Mouse (Mus musculus) heart, adult 2 months (tissue): ENCODE results near the gene 1700003E16Rik. TPM values are rescaled to one million over a fixed set of nuclear protein-coding genes. Genes with fewer than 3 reads are reported as not detected.

Source experiments
- DNase-seq, 2 experiments: peaks; one replicate each; pipeline ENCODE4 v3.0.0; 2021
- H3K27ac ChIP-seq: fragments of 200-600 bp; 2 replicates; pipeline ENCODE4 v1.8.1; 2022
- H3K27me3 ChIP-seq: fragments of 200-500 bp; 2 replicates; pipeline ENCODE4 v1.6.1; 2012; ENCODE audit warnings: mild to moderate bottlenecking, low read length, inconsistent platforms, mixed read lengths; ENCODE audit not compliant: control insufficient read depth, insufficient read depth
- H3K36me3 ChIP-seq: fragments of 200-500 bp; 2 replicates; pipeline ENCODE4 v1.6.1; 2012; ENCODE audit warnings: low read length, inconsistent platforms; ENCODE audit not compliant: control insufficient read depth, insufficient read depth
- H3K4me1 ChIP-seq: fragments of 200-500 bp; 2 replicates; pipeline ENCODE4 v1.6.1; 2011; ENCODE audit warnings: low read length; ENCODE audit not compliant: control insufficient read depth, insufficient read depth
- H3K4me3 ChIP-seq: fragments of 200-600 bp; 2 replicates; pipeline ENCODE4 v1.8.1; 2022
- H3K79me2 ChIP-seq: fragments of 200-500 bp; replicated peaks from 2 replicates; pipeline ENCODE4 v1.6.1; 2012; ENCODE audit warnings: mild to moderate bottlenecking, inconsistent platforms, low read length, moderate library complexity, mixed read lengths; ENCODE audit not compliant: control insufficient read depth, insufficient read depth
- H3K9ac ChIP-seq: fragments of 200-500 bp; 2 replicates; pipeline ENCODE4 v1.6.1; 2012; ENCODE audit warnings: low read depth, mild to moderate bottlenecking, control low read depth, inconsistent platforms, low read length, mixed read lengths
- CTCF ChIP-seq: fragments of 200-600 bp; IDR thresholded peaks from 2 replicates; pipeline ENCODE4 v1.8.1; 2022; ENCODE audit warnings: antibody characterized with exemption, mild to moderate bottlenecking, moderate library complexity
- EP300 ChIP-seq: fragments of 200-500 bp; IDR thresholded peaks from 2 replicates; pipeline ENCODE4 v1.6.1; 2011; ENCODE audit warnings: low read depth, low read length, control low read depth; ENCODE audit not compliant: insufficient read depth
- POLR2A ChIP-seq: fragments of 200-500 bp; IDR thresholded peaks from 2 replicates; pipeline ENCODE4 v1.6.1; 2011; ENCODE audit warnings: mild to moderate bottlenecking, low read depth, low read length, control low read depth; ENCODE audit not compliant: insufficient read depth
- WGBS: fragments of 180-500 bp; shearing (Covaris S2); methylation state at CpG from one replicate; pipeline ENCODE4 v1.1.7; 2018; 5-methylcytosine and 5-hydroxymethylcytosine counted together
- intact Hi-C: fragments of 180-260 bp; cut with DNase I; formaldehyde crosslinking; loops from one replicate; pipeline ENCODE4 v1.15.1; 2025
- polyA plus RNA-seq: library from polyadenylated mRNA; depleted of rRNA; stranded (reverse); fragments of >200 nt; gene quantifications from 2 replicates; pipeline ENCODE4 v1.2.3, GENCODE M21; 2012
- total RNA-seq, 2 experiments: library from RNA; stranded (reverse); gene quantifications; 2 replicates each; pipeline ENCODE4 v1.2.3; 2021

1700003E16Rik gene
- total and polyA plus RNA-seq, 3 experiments, result 0.10 to 0.57 (median 0.25) TPM

DNA sequence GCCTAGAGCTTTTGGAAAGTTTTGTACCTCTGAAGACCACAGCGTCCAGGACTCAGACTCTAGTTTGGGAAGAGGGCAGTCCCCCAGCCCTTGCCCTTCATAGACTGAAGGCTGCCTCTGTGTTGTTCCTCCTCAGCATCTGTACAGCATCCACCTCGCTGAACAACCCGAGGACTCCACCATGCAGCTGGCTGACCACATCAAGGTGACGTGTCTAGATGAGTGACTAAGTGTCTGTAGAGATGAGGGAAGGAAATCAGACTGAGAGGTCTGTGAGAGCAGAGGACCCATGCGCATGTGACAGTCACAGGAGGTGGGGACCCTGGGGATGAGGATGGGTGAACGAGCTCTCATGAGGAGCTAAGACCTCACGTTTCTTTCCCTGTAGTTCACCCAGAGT is 37.4 kb downstream of the 1700003E16Rik start:
- Histone ChIP-seq H3K9ac (no peak overlapping the region), H3K4me1 (no peaks in the 10 kb centered on the region), H3K27me3 (no peaks in the 10 kb centered on the region), H3K4me3 (no peak overlapping the region), H3K79me2 (no peaks in the 10 kb centered on the region), H3K27ac (no peak overlapping the region), H3K36me3 (no peaks in the 10 kb centered on the region)
- WGBS, result 91% methylated on average over 7 of the region's 7 CpGs
- no peak for DNase-seq
- TF ChIP-seq CTCF (no peak), EP300 (no peak), POLR2A (no peak)
- intact Hi-C loops, result no loop called here

DNA sequence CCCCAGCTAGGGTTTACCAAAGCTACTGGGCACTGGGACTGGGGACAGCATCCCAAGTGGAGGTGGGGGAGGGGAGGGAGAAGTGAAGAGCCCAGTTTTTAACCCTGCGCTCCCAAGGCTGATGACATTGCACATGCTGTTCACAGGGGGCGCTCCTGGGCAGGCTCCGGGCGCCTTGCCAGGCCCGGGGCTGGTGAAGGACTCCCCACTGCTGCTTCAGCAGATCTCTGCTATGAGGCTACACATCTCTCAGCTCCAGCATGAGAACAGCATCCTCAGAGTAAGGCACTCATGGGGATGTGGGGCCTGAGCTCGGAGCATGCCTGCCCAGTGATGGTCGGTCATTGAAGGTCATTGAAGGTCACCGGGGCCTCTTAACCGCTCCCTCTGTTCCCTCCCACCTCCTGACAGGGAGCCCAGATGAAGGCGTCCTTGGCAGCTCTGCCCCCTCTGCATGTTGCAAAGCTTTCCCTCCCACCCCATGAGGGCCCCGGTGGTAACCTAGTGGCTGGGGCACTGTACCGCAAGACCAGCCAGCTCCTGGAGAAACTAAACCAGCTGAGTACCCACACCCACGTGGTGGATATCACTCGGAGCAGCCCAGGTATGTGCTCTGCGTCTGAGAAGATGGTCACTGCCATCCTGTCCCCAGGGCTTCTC is 41.3 kb downstream of the 1700003E16Rik start:
- Histone ChIP-seq H3K27ac (no peak overlapping the region), H3K36me3 (no peaks in the 10 kb centered on the region), H3K79me2 (no peaks in the 10 kb centered on the region), H3K4me3 (no peak overlapping the region), H3K4me1 (no peaks in the 10 kb centered on the region), H3K27me3 (no peaks in the 10 kb centered on the region), H3K9ac (no peak overlapping the region)
- intact Hi-C loops, result no loop called here
- 50% methylated on average over 15 of the region's 15 CpGs for WGBS
- DNase-seq, result peak; percentile 25 to 47
- no peak for TF ChIP-seq POLR2A
- TF ChIP-seq CTCF, result peak; percentile 51

DNA sequence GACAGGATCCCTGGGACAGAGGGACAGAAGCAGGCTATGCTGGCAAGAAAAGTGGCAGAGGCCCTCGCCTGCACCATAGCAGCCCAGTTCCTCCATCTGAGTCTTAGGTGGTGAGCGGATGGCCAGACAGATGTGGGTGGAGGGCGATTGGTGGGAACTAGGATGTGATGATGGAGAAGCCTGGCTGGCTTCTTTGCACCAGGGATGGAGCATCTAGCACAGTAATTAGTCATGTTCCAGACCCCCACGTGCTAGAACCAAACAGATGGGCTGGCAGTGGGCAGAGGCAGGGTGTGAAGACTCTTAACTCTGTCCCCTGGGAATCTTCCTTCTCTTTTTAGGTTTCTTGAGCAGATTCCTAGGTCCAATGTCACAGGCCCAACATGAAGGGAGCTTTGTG is 47.1 kb downstream of the 1700003E16Rik start:
- H3K27ac ChIP-seq, result no peak overlapping the region
- no peak overlapping the region for H3K9ac ChIP-seq
- H3K4me1 ChIP-seq, result no peaks in the 10 kb centered on the region
- no peaks in the 10 kb centered on the region for H3K27me3 ChIP-seq
- intact Hi-C loops, result no loop called here
- TF ChIP-seq CTCF (no peak), POLR2A (no peak), EP300 (no peak)
- DNase-seq, result no peak
- no peaks in the 10 kb centered on the region for H3K36me3 ChIP-seq
- H3K4me3 ChIP-seq, result no peak overlapping the region
- no peaks in the 10 kb centered on the region for H3K79me2 ChIP-seq
- WGBS, result 86% methylated on average over 4 of the region's 4 CpGs

DNA sequence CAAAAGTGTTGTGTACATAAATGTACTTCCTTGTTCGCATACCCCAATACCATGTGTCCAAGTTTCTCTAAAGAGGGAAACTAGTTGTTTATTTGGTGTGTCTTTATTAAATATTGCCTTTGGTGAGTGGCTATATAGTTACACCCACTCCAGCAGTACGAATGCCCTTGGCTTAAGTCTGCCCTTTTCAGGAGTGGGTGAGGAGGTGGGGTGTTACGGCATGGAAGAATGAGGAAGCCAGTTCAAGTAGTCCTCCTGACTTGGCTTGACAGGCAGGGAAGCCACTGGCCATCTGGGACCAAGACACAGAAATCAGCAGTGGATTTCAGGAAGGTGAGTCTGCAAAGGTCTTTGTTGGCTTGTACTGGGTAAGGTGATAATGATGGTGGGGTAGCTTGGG is 49.6 kb downstream of the 1700003E16Rik start:
- no peaks in the 10 kb centered on the region for H3K79me2 ChIP-seq
- H3K4me3 ChIP-seq, result no peak overlapping the region
- H3K9ac ChIP-seq, result no peak overlapping the region
- no peaks in the 10 kb centered on the region for H3K36me3 ChIP-seq
- no peaks in the 10 kb centered on the region for H3K27me3 ChIP-seq
- TF ChIP-seq EP300, result no peak
- no peak for TF ChIP-seq CTCF
- no peak for TF ChIP-seq POLR2A
- WGBS, result 94% methylated on average over 3 of the region's 3 CpGs
- intact Hi-C loops, result no loop called here
- DNase-seq, result no peak
- H3K27ac ChIP-seq, result no peak overlapping the region
- H3K4me1 ChIP-seq, result no peaks in the 10 kb centered on the region

DNA sequence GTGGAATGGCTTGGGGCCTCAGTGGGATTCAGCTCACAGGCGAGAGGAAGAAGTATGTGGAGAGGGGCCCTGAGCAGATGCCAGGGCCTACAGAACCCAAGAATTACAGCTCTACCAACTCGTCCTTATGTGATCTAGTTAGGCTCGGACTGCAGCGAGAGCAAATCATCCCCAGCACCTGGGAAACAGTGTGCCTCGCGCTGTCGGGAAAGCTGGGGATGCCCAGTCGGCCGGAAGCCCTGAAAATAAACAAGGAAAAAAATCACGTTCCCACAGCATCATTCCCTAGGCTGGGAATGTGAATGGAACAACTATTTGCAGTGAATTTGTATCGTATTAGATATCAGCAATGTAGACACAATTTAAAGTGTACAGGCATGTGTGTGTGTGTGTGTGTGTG is 50.1 kb downstream of the 1700003E16Rik start:
- intact Hi-C loops, result no loop called here
- Histone ChIP-seq H3K27ac (no peak overlapping the region), H3K36me3 (no peaks in the 10 kb centered on the region), H3K79me2 (no peaks in the 10 kb centered on the region), H3K9ac (no peak overlapping the region), H3K27me3 (no peaks in the 10 kb centered on the region), H3K4me3 (no peak overlapping the region), H3K4me1 (no peaks in the 10 kb centered on the region)
- WGBS, result 77% methylated on average over 11 of the region's 11 CpGs
- no peak for DNase-seq
- no peak for TF ChIP-seq EP300
- TF ChIP-seq CTCF, result no peak
- no peak for TF ChIP-seq POLR2A

DNA sequence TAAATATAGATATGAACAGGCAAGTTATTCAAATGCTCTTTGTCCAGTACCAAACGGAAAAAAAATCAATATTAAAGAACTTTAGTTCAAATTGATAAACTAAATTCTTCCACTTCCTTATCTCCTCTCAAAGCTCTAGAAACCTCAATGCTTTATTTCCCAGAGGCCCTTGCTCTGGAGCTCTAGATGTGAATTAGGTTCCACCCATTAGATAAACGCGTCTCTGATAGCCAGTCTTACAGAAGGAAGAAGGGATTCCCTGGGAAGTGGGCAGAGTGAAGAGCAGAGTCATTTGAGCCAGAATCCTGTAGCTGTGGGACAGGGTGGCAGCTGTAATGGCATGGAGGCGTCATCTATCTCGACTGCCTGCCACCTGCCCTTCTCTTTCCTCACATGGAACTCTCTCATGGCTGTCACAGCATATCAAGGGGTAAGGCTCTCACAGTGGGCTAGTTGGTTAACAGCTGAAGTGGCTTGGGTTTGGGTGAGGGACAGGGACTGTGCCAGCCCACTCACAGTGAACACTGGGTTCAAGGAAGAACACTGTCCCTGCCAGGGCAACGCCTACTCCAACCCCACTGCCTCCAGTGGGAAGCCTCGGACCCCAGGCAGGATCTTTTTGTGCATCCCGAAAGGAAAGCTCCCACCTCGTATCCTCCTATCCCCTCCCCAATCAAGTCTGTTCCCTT is 51.3 kb downstream of the 1700003E16Rik start:
- 50% methylated on average over 9 of the region's 9 CpGs for WGBS
- intact Hi-C loops, result no loop called here
- Histone ChIP-seq H3K9ac (no peak overlapping the region), H3K79me2 (no peaks in the 10 kb centered on the region), H3K36me3 (no peaks in the 10 kb centered on the region), H3K27me3 (no peaks in the 10 kb centered on the region), H3K4me1 (no peaks in the 10 kb centered on the region), H3K4me3 (no peak overlapping the region), H3K27ac (no peak overlapping the region)
- DNase-seq, result no peak
- TF ChIP-seq CTCF (no peak), EP300 (no peak)
